Mouse (Mus musculus) CD4-positive, CD25-positive, alpha-beta regulatory T cell, adult 2 months (primary cell): ENCODE data around the gene Blnk.

Source experiments
- DNase-seq: peaks from one replicate; pipeline ENCODE4 v3.0.0-alpha.2; 2012; ENCODE audit warnings: low read depth, low spot score

The Blnk gene

GRCm38 (mm10) chr19:41003694-41004315 lies 9.5 kb upstream of the Blnk start:
- no peak for DNase-seq

GRCm38 (mm10) chr19:40999569-40999968 lies 5.2 kb upstream of the Blnk start:
- peak; percentile 55 for DNase-seq

- no peak for DNase-seq
These were observed 4.3 kb upstream of the Blnk start for GRCm38 (mm10) chr19:40998469-40999170.

- no peak for DNase-seq
These were observed 2.4 kb upstream of the Blnk start for GRCm38 (mm10) chr19:40996722-40997121.

- DNase-seq, result no peak
These were observed 1.4 kb upstream of the Blnk start for GRCm38 (mm10) chr19:40995449-40996401.

GRCm38 (mm10) chr19:40994911-40995310 lies 576 bp upstream of the Blnk start:
- no peak for DNase-seq

GRCm38 (mm10) chr19:40993356-40993755 lies 979 bp downstream of the Blnk start:
- no peak for DNase-seq

- DNase-seq, result no peak
These were observed 1.8 kb downstream of the Blnk start for GRCm38 (mm10) chr19:40992517-40993044.

- DNase-seq, result no peak
These were observed 2.2 kb downstream of the Blnk start for GRCm38 (mm10) chr19:40992096-40992495.

GRCm38 (mm10) chr19:40991626-40992025 lies 2.7 kb downstream of the Blnk start:
- DNase-seq, result no peak

GRCm38 (mm10) chr19:40990781-40991343 lies 3.5 kb downstream of the Blnk start:
- no peak for DNase-seq

GRCm38 (mm10) chr19:40989961-40990600 lies 4.3 kb downstream of the Blnk start:
- no peak for DNase-seq

GRCm38 (mm10) chr19:40988856-40989255 lies 5.5 kb downstream of the Blnk start:
- no peak for DNase-seq

- DNase-seq, result no peak
These were observed 9.8 kb downstream of the Blnk start for GRCm38 (mm10) chr19:40984536-40984935.

GRCm38 (mm10) chr19:40980671-40981070 lies 13.7 kb downstream of the Blnk start:
- no peak for DNase-seq

GRCm38 (mm10) chr19:40978026-40978425 lies 16.3 kb downstream of the Blnk start:
- no peak for DNase-seq

- DNase-seq, result no peak
These were observed 17.1 kb downstream of the Blnk start for GRCm38 (mm10) chr19:40976946-40977917.

- DNase-seq, result no peak
These were observed 22.9 kb downstream of the Blnk start for GRCm38 (mm10) chr19:40971273-40971914.

GRCm38 (mm10) chr19:40970775-40971174 lies 23.6 kb downstream of the Blnk start:
- DNase-seq, result no peak
